In genomic region chr2:90620815-90621214, GRCm38 (mm10) we compare ENCODE assay signal across 26 mouse cellular contexts.
"Had no signal": no experiment of that assay in that cellular context is flagged by ENCODE, and none has a peak within 500 bp of the region (broad histone marks: within the 10 kb centered on the region; RNA-seq: fewer than 3 reads in every experiment).

No protein-coding gene starts in this region.

- H3K9me3 ChIP-seq: heart, embryonic 13.5 days; heart, embryonic 15.5 days; hindbrain, embryonic 13.5 days; hindbrain, embryonic 15.5 days; kidney, embryonic 15.5 days; limb, embryonic 13.5 days; limb, embryonic 15.5 days; liver, embryonic 12.5 days had no signal

- H3K9ac ChIP-seq: heart, embryonic 13.5 days; heart, embryonic 15.5 days; hindbrain, embryonic 13.5 days; hindbrain, embryonic 15.5 days; kidney, embryonic 15.5 days; limb, embryonic 13.5 days; limb, embryonic 15.5 days; liver, embryonic 12.5 days; liver, embryonic 14.5 days had no signal

- H3K36me3 ChIP-seq: heart, embryonic 13.5 days; heart, embryonic 15.5 days; hindbrain, embryonic 13.5 days; hindbrain, embryonic 15.5 days; kidney, embryonic 15.5 days; limb, embryonic 13.5 days; limb, embryonic 15.5 days; liver, embryonic 12.5 days had no signal

- H3K27me3 ChIP-seq: heart, embryonic 15.5 days; hindbrain, embryonic 13.5 days; hindbrain, embryonic 15.5 days; kidney, embryonic 15.5 days; limb, embryonic 15.5 days had no signal

- H3K4me2 ChIP-seq: heart, embryonic 11.5 days; heart, embryonic 13.5 days; heart, embryonic 15.5 days; hindbrain, embryonic 13.5 days; hindbrain, embryonic 15.5 days; kidney, embryonic 15.5 days; limb, embryonic 13.5 days; limb, embryonic 15.5 days; liver, embryonic 12.5 days had no signal

- ATAC-seq: hindbrain, postnatal 0 days; liver, embryonic 12.5 days had no signal

- H3K4me3 ChIP-seq: gastrocnemius, adult 2 months; heart, embryonic 13.5 days; heart, embryonic 15.5 days; hindbrain, embryonic 13.5 days; hindbrain, embryonic 15.5 days; kidney, embryonic 15.5 days; limb, embryonic 13.5 days; limb, embryonic 15.5 days; liver, embryonic 12.5 days had no signal

- H3K27ac ChIP-seq: gastrocnemius, adult 2 months; heart, embryonic 13.5 days; heart, embryonic 15.5 days; hindbrain, embryonic 13.5 days; hindbrain, embryonic 15.5 days; hindbrain, postnatal 0 days; kidney, embryonic 15.5 days; kidney, postnatal 0 days; limb, embryonic 13.5 days; limb, embryonic 15.5 days; liver, embryonic 12.5 days; liver, embryonic 14.5 days had no signal

- DNase-seq: gastrocnemius, adult 2 months; gastrocnemius, postnatal 14 days; gastrocnemius, postnatal 36 days; heart, adult 18-20 months; heart, postnatal 14 days; heart, postnatal 36 days; kidney, adult 11 months; kidney, adult 2 months; kidney, adult 9 months; kidney, postnatal 14 days; kidney, postnatal 36 days; layer of hippocampus, adult 9-11 months; layer of hippocampus, postnatal 36 days; left cerebral cortex, postnatal 4 days had no signal

- H3K4me1 ChIP-seq: hindbrain, embryonic 13.5 days; hindbrain, embryonic 15.5 days; limb, embryonic 13.5 days had no signal
